Mouse (Mus musculus) kidney, postnatal 10 days (tissue): ENCODE measurements at regions not wholly inside any gene's neighbourhood (a gene's known extent, or its start where the extent isn't known, plus 50 kb on each side); places are given as distances from the start of the nearest gene placed in this dataset.

Source experiments
- DNase-seq: peaks from one replicate; pipeline ENCODE4 v3.0.0; 2021; ENCODE audit warnings: mixed read lengths

DNA sequence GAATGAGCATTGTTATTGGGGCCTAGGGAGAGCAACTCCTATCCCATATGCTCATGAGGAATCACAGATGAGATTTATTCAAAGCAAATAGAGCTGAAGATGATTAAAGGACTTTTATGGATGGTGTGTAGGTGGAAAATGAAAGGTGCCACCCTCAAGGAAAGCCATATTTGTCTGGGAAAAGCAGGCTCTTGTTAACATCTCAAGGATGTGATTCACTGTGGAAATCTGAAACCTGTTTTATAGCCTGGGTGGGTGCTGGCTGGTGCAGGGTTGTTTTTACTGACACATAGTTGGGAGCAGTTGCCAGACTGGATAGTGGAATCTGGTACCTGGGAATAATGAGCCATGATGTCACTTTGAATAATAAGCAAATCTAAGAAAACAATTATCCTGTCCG is 70.7 kb upstream of the Cask start:
- DNase-seq = no peak

DNA sequence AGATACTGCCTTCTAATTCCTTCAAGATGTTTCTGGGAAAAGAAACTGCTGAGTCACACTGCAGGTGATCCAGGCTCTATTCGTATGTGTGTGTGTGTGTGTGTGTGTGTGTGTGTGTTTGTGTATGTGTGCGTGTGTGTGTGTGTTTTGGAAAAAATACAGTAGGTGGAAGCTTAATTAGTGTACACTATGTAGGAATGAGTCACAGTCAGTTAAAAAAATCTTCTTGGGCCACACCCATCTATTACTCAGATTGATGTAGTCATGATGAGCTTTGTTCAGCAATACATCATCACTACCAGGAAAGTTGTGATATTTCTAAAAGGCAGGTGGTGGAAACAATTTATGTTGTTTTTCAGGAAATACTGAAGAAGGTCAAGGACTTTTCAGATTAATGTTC is 67.5 kb upstream of the Cask start:
- DNase-seq = peak; percentile 4
